Mouse (Mus musculus) heart, embryonic 13.5 days (tissue): ENCODE data around the gene Tas2r115. TPM values are rescaled to one million over a fixed set of nuclear protein-coding genes. Genes with fewer than 3 reads are reported as not detected.
"Not testable (repeated sequence)": the region's sequence is repeated elsewhere in the genome, so short reads cannot be mapped to it uniquely, and the experiment has no call there.

ENCODE experiments used
- ATAC-seq: fragments of 200-750 bp; cut with Nextera tagmentation; 2 replicates; pipeline ENCODE4 v1.8.0; 2017; ENCODE audit warnings: moderate TSS enrichment; ENCODE audit not compliant: insufficient number of reproducible peaks, low FRiP score, low TSS enrichment; ENCODE audit errors: extremely low read depth
- H3K27ac ChIP-seq: fragments of 300-500 bp; sonication (generic); replicated peaks from 2 replicates; pipeline ENCODE4 v1.5.1; 2015; ENCODE audit warnings: moderate library complexity, mild to moderate bottlenecking, inconsistent platforms
- H3K27me3 ChIP-seq: fragments of 300-500 bp; sonication (generic); replicated peaks from 2 replicates; pipeline ENCODE4 v1.6.1; 2015; ENCODE audit warnings: mild to moderate bottlenecking, inconsistent platforms
- H3K36me3 ChIP-seq: fragments of 300-500 bp; sonication (generic); 2 replicates; pipeline ENCODE4 v1.6.1; 2015; ENCODE audit warnings: mild to moderate bottlenecking, inconsistent platforms
- H3K4me1 ChIP-seq: fragments of 300-500 bp; sonication (generic); 2 replicates; pipeline ENCODE4 v1.6.1; 2015; ENCODE audit warnings: inconsistent platforms
- H3K4me2 ChIP-seq: fragments of 300-500 bp; sonication (generic); 2 replicates; pipeline ENCODE4 v1.6.1; 2015; ENCODE audit warnings: inconsistent platforms, mild to moderate bottlenecking, moderate library complexity
- H3K4me3 ChIP-seq: fragments of 300-500 bp; sonication (generic); 2 replicates; pipeline ENCODE4 v1.5.1; 2015; ENCODE audit warnings: moderate library complexity, mild to moderate bottlenecking, inconsistent platforms
- H3K9ac ChIP-seq: fragments of 300-500 bp; sonication (generic); 2 replicates; pipeline ENCODE4 v1.6.1; 2015; ENCODE audit warnings: inconsistent platforms, mild to moderate bottlenecking, moderate library complexity
- H3K9me3 ChIP-seq: fragments of 300-500 bp; sonication (generic); 2 replicates; pipeline ENCODE4 v1.6.1; 2016; ENCODE audit warnings: inconsistent platforms
- WGBS: fragments of 180-500 bp; shearing (Covaris S2); methylation state at CpG from one replicate; pipeline ENCODE4 v1.1.7; 2015; ENCODE audit warnings: mixed read lengths; 5-methylcytosine and 5-hydroxymethylcytosine counted together
- polyA plus RNA-seq: library from polyadenylated mRNA; unstranded; fragments of >200 nt; fragmentation: Nextera tagmentation; extraction: Ambion mirVana; gene quantifications from 2 replicates; pipeline ENCODE4 v1.2.1, GENCODE M21; 2015

Tas2r115 gene
- polyA plus RNA-seq = not detected in 2 replicates

DNA sequence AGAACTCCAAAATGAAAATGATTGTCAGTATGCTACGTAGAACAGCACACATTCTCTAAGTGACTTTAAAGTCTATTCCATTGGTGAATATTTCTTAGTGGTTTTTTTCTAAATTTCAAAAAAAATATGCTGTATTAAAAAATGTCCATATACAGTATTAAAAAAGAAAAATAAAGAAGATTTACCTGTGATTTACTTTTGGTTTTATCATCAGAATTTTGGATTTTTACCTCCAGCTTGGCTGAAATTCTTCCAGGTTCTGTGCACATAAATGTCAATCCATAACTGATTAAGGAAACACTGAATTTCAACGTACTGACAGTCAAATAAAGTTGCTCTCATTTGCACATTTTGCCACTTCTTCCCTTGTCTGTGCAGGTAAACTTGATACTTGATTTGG, at the start of gene Tas2r115:
Gene Tas2r115 (minus strand): TSS at position 101 of the 400 bp plus-strand sequence.
- Histone ChIP-seq H3K9ac (no peak within 1 kb of the TSS), H3K36me3 (no peaks in the 10 kb centered on the region), H3K9me3 (no peaks in the 10 kb centered on the region), H3K4me2 (no peak within 1 kb of the TSS), H3K4me3 (no peak within 1 kb of the TSS), H3K4me1 (no peaks in the 10 kb centered on the region), H3K27me3 (no peaks in the 10 kb centered on the region), H3K27ac (no peak within 1 kb of the TSS)
- ATAC-seq = no peak
- WGBS = 60% methylated on average over 2 of the region's 2 CpGs

DNA sequence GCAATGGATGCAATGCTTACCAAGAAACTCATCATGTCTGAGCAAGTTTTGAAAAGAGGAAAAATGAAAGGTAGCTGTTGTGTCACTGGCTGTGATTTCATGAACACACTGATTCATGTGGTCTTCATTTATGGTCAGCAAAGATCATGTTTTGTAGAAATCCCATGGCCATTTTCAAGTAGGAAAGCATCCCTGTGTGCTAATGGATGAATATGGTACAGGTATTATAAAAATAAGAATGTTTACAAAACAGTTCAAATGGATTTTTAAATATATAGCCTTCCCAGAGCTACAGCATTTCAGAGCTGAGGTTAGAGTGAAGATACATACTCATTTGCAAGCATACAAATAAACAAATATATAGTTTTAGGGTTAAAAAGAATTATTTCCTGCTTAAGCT, 40.2 kb upstream of the Tas2r115 start, which contains the start of gene Tas2r136:
Gene Tas2r136 (minus strand): TSS at position 101 of the 400 bp plus-strand sequence.
- Histone ChIP-seq H3K4me3 (no peak within 1 kb of the TSS), H3K9ac (no peak within 1 kb of the TSS), H3K36me3 (no peaks in the 10 kb centered on the region), H3K27ac (no peak within 1 kb of the TSS), H3K9me3 (no peaks in the 10 kb centered on the region), H3K4me2 (no peak within 1 kb of the TSS), H3K4me1 (no peaks in the 10 kb centered on the region), H3K27me3 (no peaks in the 10 kb centered on the region)
- no peak for ATAC-seq

DNA sequence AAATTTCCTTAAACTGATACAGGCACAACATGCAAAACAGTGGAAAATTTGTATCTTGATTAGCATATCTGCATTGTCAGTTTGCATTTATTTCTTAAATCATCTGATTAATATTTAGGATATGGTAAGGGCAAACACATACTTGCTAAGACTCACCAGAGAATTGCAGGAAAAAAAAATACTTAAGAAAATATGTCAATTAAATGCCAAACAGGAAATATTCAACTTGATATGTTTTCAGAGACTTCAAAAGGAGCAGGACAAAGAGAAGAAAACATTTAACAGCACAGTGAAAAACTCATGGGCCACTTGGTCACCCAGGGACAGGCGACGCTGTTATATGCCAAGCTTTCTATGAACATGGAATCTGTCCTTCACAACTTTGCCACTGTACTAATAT, 24.0 kb upstream of the Tas2r115 start, which contains the start of gene Tas2r102:
Gene Tas2r102 (plus strand): TSS at position 301 of the 400 bp plus-strand sequence.
- no peaks in the 10 kb centered on the region for H3K9me3 ChIP-seq

DNA sequence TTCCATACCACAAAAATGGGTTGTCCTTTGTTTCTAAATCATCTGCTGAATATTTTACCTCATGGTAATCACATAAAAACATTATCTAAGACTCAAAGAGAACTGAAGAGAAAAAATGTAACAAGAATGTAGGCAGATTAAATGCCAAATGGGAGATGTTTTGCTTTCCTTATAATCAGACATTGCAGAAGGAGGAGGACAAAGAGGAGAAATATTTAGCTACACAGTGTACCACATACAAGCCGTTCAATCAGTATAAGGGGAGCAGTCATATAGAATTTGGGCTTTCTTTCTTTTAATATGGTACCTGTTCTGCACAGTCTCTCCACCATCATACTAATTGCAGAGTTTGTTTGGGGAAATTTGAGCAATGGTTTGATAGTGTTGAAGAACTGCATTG, 16.6 kb upstream of the Tas2r115 start, which contains the start of gene Tas2r124:
Gene Tas2r124 (plus strand): TSS at position 301 of the 400 bp plus-strand sequence.
- Histone ChIP-seq H3K4me3 (no peak within 1 kb of the TSS), H3K27me3 (no peaks in the 10 kb centered on the region), H3K27ac (no peak within 1 kb of the TSS), H3K36me3 (no peaks in the 10 kb centered on the region), H3K4me2 (no peak within 1 kb of the TSS), H3K9ac (no peak within 1 kb of the TSS), H3K9me3 (no peaks in the 10 kb centered on the region), H3K4me1 (no peaks in the 10 kb centered on the region)
- WGBS = 70% methylated on average over 1 of the region's 1 CpGs
- ATAC-seq = no peak

More for the DNA sequence above, 24.0 kb upstream of the Tas2r115 start, which contains the start of gene Tas2r102:
- H3K4me1 ChIP-seq = no peaks in the 10 kb centered on the region
- no peak within 1 kb of the TSS for H3K4me2 ChIP-seq
- no peak within 1 kb of the TSS for H3K9ac ChIP-seq
- H3K4me3 ChIP-seq = no peak within 1 kb of the TSS
- no peaks in the 10 kb centered on the region for H3K27me3 ChIP-seq
- no peak within 1 kb of the TSS for H3K27ac ChIP-seq
- 81% methylated on average over 2 of the region's 2 CpGs for WGBS
- no peaks in the 10 kb centered on the region for H3K36me3 ChIP-seq
- ATAC-seq = no peak

DNA sequence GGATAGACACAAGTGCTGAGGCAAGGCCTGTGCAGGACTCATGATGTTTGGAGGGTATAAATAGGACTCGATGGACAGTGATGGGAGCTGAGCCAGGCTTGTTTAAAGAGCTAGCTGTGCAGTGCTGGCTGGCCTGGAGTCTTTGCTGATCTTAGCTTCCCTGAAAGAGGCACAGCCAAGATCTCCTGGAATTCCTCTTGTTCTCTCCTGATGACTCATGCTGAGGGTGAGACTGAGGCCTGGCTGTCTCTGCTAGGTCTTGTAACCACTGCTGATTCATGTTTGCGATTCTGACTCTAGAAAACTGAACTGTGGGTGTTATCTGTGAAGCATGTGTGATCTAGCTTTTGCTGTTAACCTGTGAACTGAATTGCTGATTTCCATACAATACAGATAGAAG, 12.4 kb upstream of the Tas2r115 start:
- H3K27me3 ChIP-seq = no peaks in the 10 kb centered on the region
- H3K27ac ChIP-seq = no peak overlapping the region
- ATAC-seq = no peak
- H3K4me2 ChIP-seq = no peak overlapping the region
- H3K36me3 ChIP-seq = no peaks in the 10 kb centered on the region
- 50% methylated on average over 2 of the region's 2 CpGs for WGBS
- no peak overlapping the region for H3K4me3 ChIP-seq
- no peaks in the 10 kb centered on the region for H3K9me3 ChIP-seq
- no peak overlapping the region for H3K9ac ChIP-seq
- H3K4me1 ChIP-seq = no peaks in the 10 kb centered on the region

DNA sequence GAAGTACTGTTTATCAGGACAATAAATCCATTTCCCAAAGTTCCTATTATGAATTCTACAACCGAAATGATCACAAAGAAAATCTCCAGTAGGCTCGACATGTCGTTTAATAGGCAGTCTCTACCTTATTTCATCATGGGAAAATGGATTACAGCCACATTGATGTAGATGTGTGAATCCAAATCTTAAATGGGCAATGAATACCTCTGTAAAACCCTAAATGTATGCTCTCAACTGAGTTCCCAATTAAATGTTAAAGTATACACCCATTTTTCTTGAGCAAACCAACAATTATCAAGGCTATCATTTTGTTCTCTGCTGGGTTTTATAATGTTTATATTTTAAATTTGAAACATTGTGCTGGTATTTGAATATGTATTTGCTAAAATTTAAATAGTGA, 26.0 kb downstream of the Tas2r115 start, which contains the start of gene Tas2r122:
Gene Tas2r122 (minus strand): TSS at position 101 of the 400 bp plus-strand sequence.
- no peaks in the 10 kb centered on the region for H3K4me1 ChIP-seq
- H3K36me3 ChIP-seq = no peaks in the 10 kb centered on the region
- no peak within 1 kb of the TSS for H3K9ac ChIP-seq
- H3K4me2 ChIP-seq = no peak within 1 kb of the TSS
- ATAC-seq = no peak
- no peak within 1 kb of the TSS for H3K4me3 ChIP-seq
- whole genome bisulfite sequencing = 67% methylated on average over 3 of the region's 3 CpGs
- no peak within 1 kb of the TSS for H3K27ac ChIP-seq
- H3K27me3 ChIP-seq = no peaks in the 10 kb centered on the region
- 0 out of 2 replicates have a peak, but pooled peaks cover 3% of the 10 kb centered on the region for H3K9me3 ChIP-seq

DNA sequence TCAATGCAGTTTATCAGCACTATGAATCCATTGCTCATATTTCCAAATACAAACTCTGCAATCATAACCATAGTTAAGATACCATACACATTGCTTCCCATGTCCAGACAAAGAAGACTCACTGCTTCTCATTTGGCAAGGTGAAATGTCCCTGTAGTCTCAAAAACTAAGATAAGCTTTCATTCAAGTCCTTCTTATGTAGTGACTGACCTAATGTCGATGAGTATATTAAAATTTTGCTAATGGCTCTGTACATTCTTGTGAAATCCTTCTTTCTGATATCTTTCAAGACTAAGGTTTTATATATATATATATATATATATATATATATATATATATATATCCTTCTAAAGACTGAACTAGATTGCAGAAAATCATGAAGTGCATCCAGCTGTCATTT, 36.9 kb downstream of the Tas2r115 start, which contains the start of gene Tas2r121:
Gene Tas2r121 (minus strand): TSS at position 101 of the 400 bp plus-strand sequence.
- Histone ChIP-seq H3K9me3 (0 out of 2 replicates have a peak, but pooled peaks cover 5% of the 10 kb centered on the region), H3K4me3 (no peak within 1 kb of the TSS), H3K4me1 (no peaks in the 10 kb centered on the region), H3K36me3 (no peaks in the 10 kb centered on the region), H3K27me3 (no peaks in the 10 kb centered on the region), H3K4me2 (no peak within 1 kb of the TSS), H3K9ac (no peak within 1 kb of the TSS), H3K27ac (no peak within 1 kb of the TSS)
- WGBS = 62% methylated on average over 1 of the region's 1 CpGs
- ATAC-seq = no peak

DNA sequence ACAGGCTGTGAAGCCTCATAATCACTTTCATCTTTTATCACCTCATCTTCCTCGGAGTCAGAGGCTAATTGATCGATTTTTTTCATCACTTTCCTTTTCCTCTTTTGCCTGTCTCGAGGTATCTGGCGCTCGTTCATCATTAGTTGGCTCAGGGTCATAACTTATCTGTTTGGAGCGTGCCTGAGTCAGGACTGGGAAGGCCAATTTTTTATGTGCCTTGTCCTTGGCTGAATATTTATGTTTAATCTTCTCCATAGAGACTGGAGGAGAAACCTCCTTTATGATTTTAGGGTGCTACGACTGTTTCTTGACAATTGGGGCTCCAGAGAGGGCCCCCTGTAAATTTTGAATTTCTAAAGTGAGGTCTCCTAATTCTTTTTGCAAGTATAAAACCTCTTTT, 46.2 kb downstream of the Tas2r115 start:
- not testable (repeated sequence) for ATAC-seq, H3K9ac ChIP-seq, H3K27ac ChIP-seq, H3K9me3 ChIP-seq, H3K4me3 ChIP-seq, H3K27me3 ChIP-seq, H3K4me2 ChIP-seq, H3K4me1 ChIP-seq, H3K36me3 ChIP-seq
- WGBS = 69% methylated on average over 7 of the region's 7 CpGs

Other genes with a start within 250 kb of the Tas2r115 start
- not detected in 2 replicates for gene Prh1, start 168.2 kb downstream of the Tas2r115 start, polyA plus RNA-seq
- not detected in 2 replicates for gene Prp2, start 142.1 kb downstream of the Tas2r115 start, polyA plus RNA-seq
- gene A630073D07Rik, start 86.5 kb downstream of the Tas2r115 start, polyA plus RNA-seq = not detected in 2 replicates
- gene Tas2r120, start 81.1 kb downstream of the Tas2r115 start, polyA plus RNA-seq = not detected in 2 replicates
- not detected in 2 replicates for gene Tas2r121, start 37.0 kb downstream of the Tas2r115 start, polyA plus RNA-seq
- not detected in 2 replicates for gene Tas2r122, start 26.1 kb downstream of the Tas2r115 start, polyA plus RNA-seq
- gene Tas2r124, start 16.7 kb upstream of the Tas2r115 start, polyA plus RNA-seq = not detected in 2 replicates
- not detected in 2 replicates for gene Tas2r102, start 24.1 kb upstream of the Tas2r115 start, polyA plus RNA-seq
- gene Tas2r136, start 40.1 kb upstream of the Tas2r115 start, polyA plus RNA-seq = not detected in 2 replicates
- not detected in 2 replicates for gene Tas2r117, start 64.8 kb upstream of the Tas2r115 start, polyA plus RNA-seq
- gene Tas2r123, start 109.1 kb upstream of the Tas2r115 start, polyA plus RNA-seq = not detected in 2 replicates
- gene Tas2r116, start 117.4 kb upstream of the Tas2r115 start, polyA plus RNA-seq = not detected in 2 replicates
- not detected in 2 replicates for gene Tas2r110, start 130.0 kb upstream of the Tas2r115 start, polyA plus RNA-seq
- not detected in 2 replicates for gene Tas2r113, start 155.0 kb upstream of the Tas2r115 start, polyA plus RNA-seq
- not detected in 2 replicates for gene Tas2r125, start 171.6 kb upstream of the Tas2r115 start, polyA plus RNA-seq
- gene Tas2r129, start 213.1 kb upstream of the Tas2r115 start, polyA plus RNA-seq = not detected in 2 replicates
- gene Tas2r131, start 219.9 kb upstream of the Tas2r115 start, polyA plus RNA-seq = not detected in 2 replicates
- gene Tas2r109, start 242.9 kb upstream of the Tas2r115 start, polyA plus RNA-seq = not detected in 2 replicates